Mouse (Mus musculus) kidney, postnatal 10 days (tissue): ENCODE measurements around the gene Cab39.
"Not testable (repeated sequence)": the region's sequence is repeated elsewhere in the genome, so short reads cannot be mapped to it uniquely, and the experiment has no call there.

Experiments
- DNase-seq: peaks from one replicate; pipeline ENCODE4 v3.0.0; 2021; ENCODE audit warnings: mixed read lengths

Gene Cab39

GRCm38 (mm10) chr1:85791476-85791875 is 1.8 kb upstream of the Cab39 start:
- DNase-seq, result no peak

- peak; percentile 50 for DNase-seq
Observed at GRCm38 (mm10) chr1:85794106-85794771, 998 bp downstream of the Cab39 start.

GRCm38 (mm10) chr1:85795196-85795595 is 2.0 kb downstream of the Cab39 start:
- no peak for DNase-seq

- no peak for DNase-seq
Observed at GRCm38 (mm10) chr1:85799776-85800175, 6.5 kb downstream of the Cab39 start.

GRCm38 (mm10) chr1:85802517-85802916 is 9.3 kb downstream of the Cab39 start:
- DNase-seq, result no peak

GRCm38 (mm10) chr1:85804551-85804950 is 11.3 kb downstream of the Cab39 start:
- no peak for DNase-seq

- DNase-seq, result no peak
Observed at GRCm38 (mm10) chr1:85809256-85809655, 16.0 kb downstream of the Cab39 start.

GRCm38 (mm10) chr1:85810343-85810742 is 17.1 kb downstream of the Cab39 start:
- DNase-seq, result peak; percentile 25

- no peak for DNase-seq
Observed at GRCm38 (mm10) chr1:85810787-85811186, 17.5 kb downstream of the Cab39 start.

GRCm38 (mm10) chr1:85814213-85814612 is 21.0 kb downstream of the Cab39 start:
- DNase-seq, result not testable (repeated sequence)

GRCm38 (mm10) chr1:85818121-85818520 is 24.9 kb downstream of the Cab39 start:
- no peak for DNase-seq

GRCm38 (mm10) chr1:85819695-85820094 is 26.5 kb downstream of the Cab39 start:
- no peak for DNase-seq

GRCm38 (mm10) chr1:85822239-85822638 is 29.0 kb downstream of the Cab39 start:
- no peak for DNase-seq

- no peak for DNase-seq
Observed at GRCm38 (mm10) chr1:85824905-85825304, 31.7 kb downstream of the Cab39 start.

GRCm38 (mm10) chr1:85827166-85827565 is 33.9 kb downstream of the Cab39 start:
- DNase-seq, result no peak

GRCm38 (mm10) chr1:85829016-85829415 is 35.8 kb downstream of the Cab39 start:
- DNase-seq, result no peak

GRCm38 (mm10) chr1:85838056-85838455 is 44.8 kb downstream of the Cab39 start:
- DNase-seq, result no peak

GRCm38 (mm10) chr1:85839356-85839755 is 46.1 kb downstream of the Cab39 start:
- DNase-seq, result no peak

- DNase-seq, result no peak
Observed at GRCm38 (mm10) chr1:85839790-85840189, 46.5 kb downstream of the Cab39 start.

- no peak for DNase-seq
Observed at GRCm38 (mm10) chr1:85840421-85840820, 47.2 kb downstream of the Cab39 start.

- no peak for DNase-seq
Observed at GRCm38 (mm10) chr1:85842251-85842650, 49.0 kb downstream of the Cab39 start.

GRCm38 (mm10) chr1:85843291-85843863 is 50.1 kb downstream of the Cab39 start:
- no peak for DNase-seq

GRCm38 (mm10) chr1:85844981-85845380 is 51.7 kb downstream of the Cab39 start:
- no peak for DNase-seq

GRCm38 (mm10) chr1:85845476-85845875 is 52.2 kb downstream of the Cab39 start:
- DNase-seq, result no peak

- DNase-seq, result no peak
Observed at GRCm38 (mm10) chr1:85849016-85849415, 55.8 kb downstream of the Cab39 start.
